Mouse (Mus musculus) T-cell, adult 2 months (primary cell): ENCODE results near the gene Mtmr12.

Experiments used
- DNase-seq: peaks from one replicate; pipeline ENCODE4 v3.0.0; 2022; ENCODE audit warnings: low spot score

Gene Mtmr12

GRCm38 (mm10) chr15:12321788-12322621 lies 117.2 kb downstream of the Mtmr12 start, which contains the start of gene 1810049J17Rik:
Gene 1810049J17Rik, minus strand, starts transcription at chr15:12321899.
- peak; percentile 33 for DNase-seq

GRCm38 (mm10) chr15:12322676-12323402 lies 118.0 kb downstream of the Mtmr12 start:
- DNase-seq = no peak
